Mouse (Mus musculus): Measurements from ENCODE around the gene Ttc33.
"Not testable (repeated sequence)": the region's sequence is repeated elsewhere in the genome, so short reads cannot be mapped to it uniquely, and the experiment has no call there.

The Ttc33 gene

DNA sequence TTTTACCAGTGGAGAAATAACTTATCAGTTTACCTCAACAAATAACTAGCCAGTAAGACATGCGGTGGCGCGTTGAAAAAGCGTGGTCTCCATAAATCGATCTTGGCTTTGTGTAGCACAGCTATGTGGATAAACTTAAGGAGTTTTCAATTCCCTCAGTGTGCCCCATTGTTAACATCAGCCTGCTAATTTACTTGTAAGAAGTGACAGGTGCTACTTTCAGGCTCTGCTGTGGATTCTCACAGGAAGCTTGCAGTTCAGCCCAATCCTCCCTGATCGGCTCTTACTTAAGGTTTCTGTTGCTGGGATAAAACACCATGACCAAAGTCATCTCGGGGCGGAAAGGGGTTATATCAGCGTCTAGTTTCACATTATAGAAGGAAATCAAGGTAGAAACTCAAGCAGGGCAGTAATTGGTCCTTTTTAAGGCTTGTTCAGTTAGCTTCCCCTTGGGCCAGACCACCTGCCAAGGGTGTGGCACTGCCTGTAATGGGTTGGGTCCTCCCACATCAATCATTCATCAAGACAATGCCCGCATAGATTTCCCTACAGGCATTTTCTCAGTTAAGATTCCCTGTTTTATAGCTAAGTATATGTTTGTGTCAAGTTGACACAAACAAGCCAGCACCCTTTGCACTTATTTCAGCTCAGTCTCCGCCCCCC, 526 bp upstream of the Ttc33 start:
- no peak for DNase-seq (ENCODE audit: low read depth, low spot score)

DNA sequence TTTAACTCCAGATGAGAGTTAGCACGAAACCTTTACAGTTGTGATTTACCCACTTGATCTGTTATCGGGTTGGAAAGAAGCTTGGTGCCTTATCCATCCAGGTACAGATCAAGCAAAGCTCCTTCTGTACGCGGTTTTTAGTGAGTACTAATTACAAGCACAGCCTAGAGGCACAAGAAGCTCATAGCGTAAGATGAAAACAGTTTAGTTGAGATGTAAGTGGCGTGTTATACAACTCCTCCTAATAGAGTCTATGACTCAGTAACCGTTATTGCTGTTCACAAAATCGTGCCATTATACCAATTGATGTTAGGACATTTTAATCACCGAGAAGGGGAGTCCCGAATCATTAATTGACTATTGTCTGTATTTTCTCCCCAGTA, 959 bp downstream of the Ttc33 start:
- no peak for DNase-seq (ENCODE audit: low read depth, low spot score)

GRCm38 (mm10) chr15:5187116-5187515, 1.8 kb downstream of the Ttc33 start:
- no peak for DNase-seq (ENCODE audit: low read depth, low spot score)

DNA sequence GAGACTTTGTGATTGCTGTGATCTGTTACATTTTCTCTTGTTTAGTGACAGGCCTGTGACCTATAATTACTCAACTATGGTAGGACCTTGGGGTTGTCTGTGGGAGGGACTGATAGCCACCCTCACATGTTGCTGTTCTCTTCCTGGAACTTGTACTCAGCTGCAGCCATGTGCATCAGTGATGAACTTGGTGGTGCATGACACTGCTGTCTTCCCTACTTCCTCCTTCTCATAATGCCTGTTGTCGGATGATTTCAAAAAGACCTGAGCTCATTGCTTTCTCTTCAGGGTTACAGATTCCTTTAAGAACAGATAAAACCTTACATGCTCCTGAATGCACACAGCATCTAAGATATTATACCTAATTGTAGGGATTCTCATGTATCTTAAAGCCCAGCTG, 2.7 kb downstream of the Ttc33 start:
- DNase-seq (ENCODE audit: low read depth, low spot score): no peak

- no peak for DNase-seq (ENCODE audit: low read depth, low spot score)
These were observed 4.3 kb downstream of the Ttc33 start for GRCm38 (mm10) chr15:5189504-5190093.

DNA sequence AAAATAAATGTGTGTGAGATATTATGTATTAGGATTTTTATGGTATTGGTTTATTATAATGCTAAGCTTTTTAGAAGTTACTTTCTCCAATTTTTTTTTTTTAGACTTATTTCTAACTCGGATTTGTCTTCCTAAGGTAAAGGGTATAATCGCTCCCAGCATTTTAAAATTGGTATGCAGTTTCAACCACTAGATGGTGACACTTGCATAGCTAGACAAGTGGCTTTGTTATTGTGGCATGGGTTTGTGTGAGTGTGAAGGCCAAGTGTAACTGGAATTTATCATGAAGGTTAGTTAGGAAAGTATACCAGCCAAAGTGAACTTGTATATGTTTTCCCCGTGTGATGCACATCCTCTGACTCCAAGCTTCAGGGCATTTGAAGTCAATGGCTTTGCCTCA, 8.5 kb downstream of the Ttc33 start:
- DNase-seq (ENCODE audit: low read depth, low spot score): no peak

DNA sequence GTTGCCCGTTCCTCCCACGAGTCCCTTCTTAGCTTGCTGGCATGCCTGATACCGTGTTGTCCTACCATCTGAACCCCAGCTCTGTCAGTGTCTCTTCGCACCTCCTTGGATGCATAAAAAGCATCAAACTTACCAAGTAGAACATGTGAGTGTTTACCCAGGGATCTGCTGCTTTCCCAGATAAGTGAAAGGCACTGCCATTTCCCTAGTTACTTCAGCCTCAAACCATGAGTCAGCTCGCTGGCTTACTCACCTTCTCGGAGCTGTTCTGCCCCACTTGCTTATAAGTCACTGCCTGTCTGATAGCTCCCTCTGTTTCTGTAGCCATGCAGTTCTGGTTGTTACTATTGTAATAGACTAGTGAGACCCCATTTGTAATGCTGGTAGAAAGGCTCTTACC, 9.1 kb downstream of the Ttc33 start:
- DNase-seq (ENCODE audit: low read depth, low spot score): no peak

DNA sequence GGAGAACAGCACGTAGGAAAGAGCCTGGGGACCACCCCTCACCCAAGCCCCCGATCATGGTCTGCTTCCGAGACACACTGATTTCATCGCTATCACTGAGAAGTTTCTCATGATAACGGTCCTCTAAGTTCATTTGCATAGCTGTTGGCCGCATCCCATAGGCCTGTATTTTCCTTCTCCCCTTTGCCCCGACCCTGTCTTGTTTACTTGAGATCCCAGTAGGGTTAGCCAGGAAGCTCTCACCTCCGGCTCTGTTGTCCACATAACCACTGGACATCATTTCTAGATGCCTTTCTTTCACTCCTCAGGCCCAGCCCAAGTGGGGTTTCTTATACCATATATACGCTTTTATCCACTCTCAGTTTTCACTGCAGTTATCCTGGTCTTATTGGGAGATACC, 9.6 kb downstream of the Ttc33 start:
- DNase-seq (ENCODE audit: low read depth, low spot score): no peak

DNA sequence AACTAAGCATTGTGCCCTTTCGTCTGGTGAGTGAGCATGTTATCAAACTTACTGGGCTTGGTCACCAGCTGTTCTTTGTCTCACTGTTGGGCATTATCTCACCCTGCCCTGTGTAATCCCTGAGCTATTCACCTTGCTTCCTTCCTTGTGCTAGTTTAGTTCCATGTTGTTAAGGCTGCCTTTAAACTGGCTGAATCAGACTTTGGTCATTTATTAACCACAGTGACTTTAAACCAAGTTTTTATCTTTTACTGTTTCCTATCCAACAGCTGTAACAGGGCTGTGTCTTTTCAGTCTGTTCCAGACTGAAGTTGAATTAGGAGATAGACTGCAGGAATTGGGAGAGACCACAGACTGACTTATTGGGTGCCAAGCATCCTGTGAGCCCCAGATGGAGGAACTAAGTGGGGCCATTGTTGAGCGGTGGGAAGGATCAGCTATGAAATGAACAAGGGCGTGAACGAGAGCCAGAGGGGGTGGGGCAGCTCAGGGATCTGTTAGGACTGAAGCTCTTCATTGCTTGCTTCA, 10.7 kb downstream of the Ttc33 start:
- no peak for DNase-seq (ENCODE audit: low read depth, low spot score)

DNA sequence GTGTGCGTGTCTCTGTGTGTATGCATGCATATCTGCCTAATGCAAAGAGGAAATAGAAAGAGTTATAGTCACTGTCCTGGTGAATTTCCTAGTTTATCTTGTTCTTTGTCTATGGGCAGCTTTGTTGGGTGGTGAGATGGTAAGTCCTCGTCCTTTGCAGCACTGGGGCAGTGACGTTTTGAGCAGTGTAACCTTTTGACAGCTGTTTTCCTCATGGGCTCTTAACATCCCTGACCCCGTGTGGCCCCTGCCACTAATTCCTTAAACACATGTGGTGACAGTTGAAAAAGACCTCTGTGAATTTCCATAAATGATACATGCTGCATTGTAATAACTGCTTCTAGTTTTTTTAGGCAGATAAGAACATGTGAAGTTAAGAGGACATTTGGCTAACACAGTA, 11.4 kb downstream of the Ttc33 start:
- DNase-seq (ENCODE audit: low read depth, low spot score): no peak

DNA sequence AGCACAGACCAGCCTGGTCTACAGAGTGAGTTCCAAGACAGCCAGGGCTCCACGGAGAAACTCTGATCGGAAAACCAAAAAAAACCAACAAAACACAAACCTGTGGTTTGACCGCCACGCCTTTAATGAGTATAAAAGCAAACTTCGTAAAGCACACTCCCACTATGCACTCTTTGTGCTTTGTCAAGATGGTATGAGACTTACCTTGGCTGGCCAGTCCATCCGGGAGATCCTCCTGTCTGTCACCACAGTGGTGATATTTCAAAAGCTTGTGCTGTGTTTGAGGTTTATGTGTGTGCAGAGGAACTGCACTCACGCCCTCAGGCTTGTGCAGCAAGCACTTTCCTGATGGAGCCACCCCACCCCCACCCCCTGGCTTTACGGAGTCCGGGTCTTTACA, 19.9 kb downstream of the Ttc33 start:
- no peak for DNase-seq (ENCODE audit: low read depth, low spot score)

- no peak for DNase-seq (ENCODE audit: low read depth, low spot score)
These were observed 23.8 kb downstream of the Ttc33 start for GRCm38 (mm10) chr15:5209116-5209515.

DNA sequence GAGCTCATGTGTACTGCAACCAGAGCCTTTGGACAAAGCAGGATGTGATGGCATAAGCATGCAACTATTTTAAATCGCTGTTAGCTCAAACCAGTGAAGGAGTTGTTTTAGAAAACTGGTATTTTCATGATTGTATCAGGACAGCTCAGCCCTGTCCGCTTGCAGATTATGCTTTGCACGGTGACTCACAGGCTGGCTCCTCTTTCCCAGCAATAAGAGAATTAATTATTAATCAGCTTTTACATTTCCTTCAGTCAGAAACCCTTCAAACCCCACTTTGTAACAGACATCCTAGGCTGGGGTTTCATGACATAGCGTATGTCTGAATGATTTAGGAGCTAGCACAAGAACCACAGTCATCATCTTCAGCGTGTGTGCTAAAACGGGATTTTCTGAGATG, 35.2 kb downstream of the Ttc33 start:
- no peak for DNase-seq (ENCODE audit: low read depth, low spot score)

GRCm38 (mm10) chr15:5230746-5231145, 45.4 kb downstream of the Ttc33 start:
- DNase-seq (ENCODE audit: low read depth, low spot score): not testable (repeated sequence)

DNA sequence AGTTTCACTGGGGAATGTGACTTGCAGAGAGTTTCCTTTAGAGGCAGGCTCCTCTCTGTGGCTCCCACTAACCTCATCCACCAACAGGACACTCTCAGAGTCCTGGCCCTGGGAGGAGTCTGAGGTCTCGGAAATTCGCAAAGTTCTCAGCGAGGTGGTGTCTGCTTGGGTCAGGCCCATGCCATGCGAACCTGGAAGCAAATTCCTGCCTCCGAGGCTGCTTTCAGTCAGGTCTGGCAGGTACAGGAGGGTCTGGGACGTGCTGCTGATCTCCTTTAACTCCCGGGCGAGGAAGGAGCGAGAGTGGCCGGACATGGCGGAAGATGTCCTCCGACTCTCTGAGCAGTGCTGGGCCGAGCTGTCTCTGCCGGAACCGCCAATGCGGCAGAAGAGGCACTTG, 49.3 kb downstream of the Ttc33 start:
- DNase-seq (ENCODE audit: low read depth, low spot score): no peak

GRCm38 (mm10) chr15:5235527-5235926, 50.2 kb downstream of the Ttc33 start:
- no peak for DNase-seq (ENCODE audit: low read depth, low spot score)

DNA sequence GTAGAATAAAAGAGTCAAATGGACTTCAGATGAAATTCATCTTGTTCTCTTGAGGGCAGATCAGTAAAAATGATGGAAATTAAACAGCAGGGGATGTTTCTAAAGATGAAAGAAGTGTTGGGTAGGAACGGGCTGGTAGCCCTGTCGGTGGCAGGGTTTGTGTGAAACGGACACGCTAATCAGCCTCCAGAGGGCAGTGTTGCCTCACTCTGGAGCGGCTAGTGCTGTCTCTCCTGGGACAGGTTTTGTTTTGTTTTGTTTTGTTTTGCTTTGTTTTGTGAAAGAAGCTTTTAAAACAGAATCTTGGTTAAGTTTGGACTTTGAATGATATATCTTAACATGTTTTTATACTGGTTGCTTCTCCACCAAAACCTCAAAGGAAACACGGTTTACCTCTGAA, 51.2 kb downstream of the Ttc33 start:
- peak; percentile 42 for DNase-seq (ENCODE audit: low read depth, low spot score)

GRCm38 (mm10) chr15:5237012-5237660, 51.8 kb downstream of the Ttc33 start:
- DNase-seq (ENCODE audit: low read depth, low spot score): no peak

DNA sequence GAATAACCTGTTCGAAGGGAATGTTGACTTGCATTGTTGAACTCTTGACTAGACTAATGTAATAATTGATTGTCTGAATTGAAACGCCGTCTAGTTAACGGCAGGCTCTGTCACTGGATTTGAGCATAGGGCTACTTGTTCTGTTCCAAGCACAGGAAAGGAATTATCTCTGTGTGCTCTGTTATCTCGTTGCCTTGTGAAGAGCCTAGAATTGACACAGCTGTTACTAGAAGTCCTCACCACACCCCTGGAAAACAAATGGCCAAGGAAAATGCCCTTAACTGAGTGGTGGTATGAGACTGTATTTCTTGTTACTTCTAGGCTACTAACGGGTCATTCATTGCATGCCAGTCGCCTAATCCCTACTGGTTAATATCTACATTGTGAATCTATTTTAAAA, 52.7 kb downstream of the Ttc33 start:
- DNase-seq (ENCODE audit: low read depth, low spot score): no peak

GRCm38 (mm10) chr15:5238553-5238952, 53.2 kb downstream of the Ttc33 start:
- DNase-seq (ENCODE audit: low read depth, low spot score): no peak

GRCm38 (mm10) chr15:5239361-5239760, 54.0 kb downstream of the Ttc33 start:
- no peak for DNase-seq (ENCODE audit: low read depth, low spot score)

- no peak for DNase-seq (ENCODE audit: low read depth, low spot score)
These were observed 54.6 kb downstream of the Ttc33 start for GRCm38 (mm10) chr15:5239901-5240300.

DNA sequence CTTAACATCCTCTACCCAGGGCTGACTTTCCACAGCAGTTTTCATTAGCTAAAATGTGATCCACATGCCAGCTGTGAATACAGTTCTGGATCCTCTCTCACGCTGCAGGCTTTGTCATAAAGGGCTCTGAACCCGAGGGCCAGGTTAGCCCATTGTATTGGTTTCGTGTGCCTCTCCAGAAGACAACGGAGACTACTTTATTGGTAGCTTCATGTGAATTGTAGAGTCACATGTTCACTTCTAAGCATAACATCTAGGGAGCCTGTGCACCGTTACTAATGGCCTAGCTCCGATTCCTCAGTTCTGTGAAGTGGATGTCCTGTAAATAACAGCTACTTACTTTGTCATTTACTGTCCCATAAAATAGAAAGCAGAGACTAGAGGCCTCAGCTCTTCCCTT, 55.0 kb downstream of the Ttc33 start:
- DNase-seq (ENCODE audit: low read depth, low spot score): no peak
